Mouse (Mus musculus): ENCODE measurements at regions not wholly inside any gene's neighbourhood (a gene's known extent, or its start where the extent isn't known, plus 50 kb on each side); places are given as distances from the start of the nearest gene placed in this dataset.

GRCm38 (mm10) chr4:152962165-152962564, 484.5 kb upstream of the Kcnab2 start:
- no peaks in the 10 kb centered on the region for H3K9me3 ChIP-seq (replicated peaks; ENCODE audit: insufficient read depth, low read length)
- DNase-seq (ENCODE audit: low read depth, low spot score), result no peak

GRCm38 (mm10) chr4:152961677-152962076, 484.0 kb upstream of the Kcnab2 start:
- no peaks in the 10 kb centered on the region for H3K36me3 ChIP-seq (ENCODE audit: control insufficient read depth in 1 of 2, insufficient read depth in 2 of 2, low read length in 2 of 2)
- H3K9ac ChIP-seq (ENCODE audit: control insufficient read depth, low read depth, low read length, poor library complexity, severe bottlenecking), result no peak overlapping the region
- H3K79me2 ChIP-seq (ENCODE audit: control insufficient read depth, insufficient read depth, low read length, poor library complexity), result no peaks in the 10 kb centered on the region
- H3K27me3 ChIP-seq (ENCODE audit: control insufficient read depth in 1 of 2, insufficient read depth in 2 of 2, low read length in 2 of 2), result no peaks in the 10 kb centered on the region
- H3K27ac ChIP-seq (ENCODE audit: control insufficient read depth, low read depth, low read length), result no peak overlapping the region
- H3K9me3 ChIP-seq (replicated peaks; ENCODE audit: insufficient read depth, low read length), result no peaks in the 10 kb centered on the region
- TF ChIP-seq SMC3 (IDR thresholded peaks at IDR 0.05; ENCODE audit: low read depth, low read length) (no peak), GABPA (IDR thresholded peaks at IDR 0.05; ENCODE audit: low read depth, low read length) (no peak), MAX (IDR thresholded peaks at IDR 0.05; ENCODE audit: low read length) (no peak), GATA1 (IDR thresholded peaks at IDR 0.05; ENCODE audit: low read depth, low read length) (no peak), MYB (IDR thresholded peaks at IDR 0.05; ENCODE audit: low read depth, low read length) (no peak), SIN3A (IDR thresholded peaks at IDR 0.05; ENCODE audit: low read length) (no peak), CHD1 (IDR thresholded peaks at IDR 0.05; ENCODE audit: low read depth, low read length) (no peak), CHD2 (IDR thresholded peaks at IDR 0.05; ENCODE audit: low read length) (no peak), MEF2A (IDR thresholded peaks at IDR 0.05; ENCODE audit: extremely low read depth, insufficient replicate concordance, low read depth, low read length, poor library complexity, severe bottlenecking) (no peak), RCOR1 (IDR thresholded peaks at IDR 0.05; ENCODE audit: low read depth, low read length) (no peak), BHLHE40 (IDR thresholded peaks at IDR 0.05; ENCODE audit: borderline replicate concordance, low read depth, low read length) (no peak), TBP (IDR thresholded peaks at IDR 0.05; ENCODE audit: low read depth, low read length) (no peak), POLR2AphosphoS5 (IDR thresholded peaks at IDR 0.05; ENCODE audit: borderline replicate concordance, low read depth, low read length) (no peak), MAFK (IDR thresholded peaks at IDR 0.05; ENCODE audit: borderline replicate concordance, low read depth, low read length) (no peak), UBTF (IDR thresholded peaks at IDR 0.05; ENCODE audit: borderline replicate concordance, insufficient read depth, low read depth, low read length) (no peak), MAZ (IDR thresholded peaks at IDR 0.05; ENCODE audit: low read depth, low read length) (no peak), MYC (IDR thresholded peaks at IDR 0.05; ENCODE audit: low read depth, low read length) (no peak), ZMIZ1 (IDR thresholded peaks at IDR 0.05; ENCODE audit: low read depth, low read length) (no peak), USF2 (IDR thresholded peaks at IDR 0.05; ENCODE audit: borderline replicate concordance in 1 of 2, insufficient read depth in 1 of 2, low read depth in 1 of 2, low read length in 2 of 2) (no peak)
- DNase-seq (ENCODE audit: low read depth, low spot score), result no peak
- no peak overlapping the region for H3K4me3 ChIP-seq (ENCODE audit: control insufficient read depth in 1 of 2, insufficient read depth in 1 of 2, low read depth in 2 of 2, low read length in 2 of 2)
- no peaks in the 10 kb centered on the region for H3K4me1 ChIP-seq (ENCODE audit: control insufficient read depth in 1 of 2, insufficient read depth in 2 of 2, low read length in 2 of 2)

More at GRCm38 (mm10) chr4:152962165-152962564, 484.5 kb upstream of the Kcnab2 start:
- no peak overlapping the region for H3K27ac ChIP-seq (ENCODE audit: control insufficient read depth, low read depth, low read length)
- TF ChIP-seq GABPA (IDR thresholded peaks at IDR 0.05; ENCODE audit: low read depth, low read length) (no peak), POLR2A (IDR thresholded peaks at IDR 0.05; ENCODE audit: control insufficient read depth in 1 of 2, insufficient read depth in 1 of 2, low read depth in 1 of 2, low read length in 2 of 2, poor library complexity in 1 of 2) (no peak), SMC3 (IDR thresholded peaks at IDR 0.05; ENCODE audit: low read depth, low read length) (no peak), POLR2AphosphoS5 (IDR thresholded peaks at IDR 0.05; ENCODE audit: borderline replicate concordance, low read depth, low read length) (no peak), MYC (IDR thresholded peaks at IDR 0.05; ENCODE audit: low read depth, low read length) (no peak), JUND (IDR thresholded peaks at IDR 0.05; ENCODE audit: low read depth, low read length) (no peak), NRF1 (IDR thresholded peaks at IDR 0.05; ENCODE audit: insufficient read depth, low read depth, low read length, poor library complexity, severe bottlenecking) (no peak), MAZ (IDR thresholded peaks at IDR 0.05; ENCODE audit: low read depth, low read length) (no peak), RCOR1 (IDR thresholded peaks at IDR 0.05; ENCODE audit: low read depth, low read length) (no peak), CHD1 (IDR thresholded peaks at IDR 0.05; ENCODE audit: low read depth, low read length) (no peak), CHD2 (IDR thresholded peaks at IDR 0.05; ENCODE audit: low read length) (no peak), USF1 (IDR thresholded peaks at IDR 0.05; ENCODE audit: low read depth, low read length) (no peak), MAX (IDR thresholded peaks at IDR 0.05; ENCODE audit: low read length) (no peak), POLR2AphosphoS2 (IDR thresholded peaks at IDR 0.05; ENCODE audit: low read length) (no peak), ZNF384 (IDR thresholded peaks at IDR 0.05; ENCODE audit: low read depth, low read length) (no peak), ELF1 (IDR thresholded peaks at IDR 0.05; ENCODE audit: low read depth, low read length) (no peak), UBTF (IDR thresholded peaks at IDR 0.05; ENCODE audit: borderline replicate concordance, insufficient read depth, low read depth, low read length) (no peak), KAT2A (conservative IDR thresholded peaks at IDR 0.05; ENCODE audit: low read depth, low read length) (no peak), E2F4 (IDR thresholded peaks at IDR 0.05; ENCODE audit: borderline replicate concordance, low read depth, low read length) (no peak)
- H3K9ac ChIP-seq (ENCODE audit: control insufficient read depth, low read depth, low read length, poor library complexity, severe bottlenecking), result no peak overlapping the region
- no peaks in the 10 kb centered on the region for H3K27me3 ChIP-seq (ENCODE audit: control insufficient read depth in 1 of 2, insufficient read depth in 2 of 2, low read length in 2 of 2)
- no peaks in the 10 kb centered on the region for H3K4me1 ChIP-seq (ENCODE audit: control insufficient read depth in 1 of 2, insufficient read depth in 2 of 2, low read length in 2 of 2)
- no peaks in the 10 kb centered on the region for H3K36me3 ChIP-seq (ENCODE audit: control insufficient read depth in 1 of 2, insufficient read depth in 2 of 2, low read length in 2 of 2)
- no peak overlapping the region for H3K4me3 ChIP-seq (ENCODE audit: control insufficient read depth in 1 of 2, insufficient read depth in 1 of 2, low read depth in 2 of 2, low read length in 2 of 2)
- no peaks in the 10 kb centered on the region for H3K79me2 ChIP-seq (ENCODE audit: control insufficient read depth, insufficient read depth, low read length, poor library complexity)
